Mouse (Mus musculus) intestine, postnatal 0 days (tissue): ENCODE measurements at regions not wholly inside any gene's neighbourhood (a gene's known extent, or its start where the extent isn't known, plus 50 kb on each side); places are given as distances from the start of the nearest gene placed in this dataset.
"Not testable (repeated sequence)": the region's sequence is repeated elsewhere in the genome, so short reads cannot be mapped to it uniquely, and the experiment has no call there.

Experiments
- ATAC-seq: fragments of 200-750 bp; cut with Nextera tagmentation; 2 replicates; pipeline ENCODE4 v1.8.0; 2017; ENCODE audit warnings: mild to moderate bottlenecking, moderate TSS enrichment, moderate library complexity
- H3K27ac ChIP-seq: fragments of 300-500 bp; sonication (generic); 2 replicates; pipeline ENCODE4 v1.5.1; 2014; ENCODE audit warnings: mild to moderate bottlenecking, low read depth, low read length, moderate library complexity
- H3K27me3 ChIP-seq: fragments of 300-500 bp; sonication (generic); replicated peaks from 2 replicates; pipeline ENCODE4 v1.6.1; 2014; ENCODE audit warnings: low read length, mixed read lengths; ENCODE audit not compliant: control insufficient read depth, insufficient read depth
- H3K36me3 ChIP-seq: fragments of 300-500 bp; sonication (generic); 2 replicates; pipeline ENCODE4 v1.6.1; 2014; ENCODE audit warnings: mild to moderate bottlenecking, moderate library complexity; ENCODE audit not compliant: control insufficient read depth, insufficient read depth
- H3K4me1 ChIP-seq: fragments of 300-500 bp; sonication (generic); replicated peaks from 2 replicates; pipeline ENCODE4 v1.6.1; 2014; ENCODE audit warnings: antibody characterized with exemption, low read length, mixed read lengths; ENCODE audit not compliant: control insufficient read depth, insufficient read depth
- H3K4me2 ChIP-seq: fragments of 300-500 bp; sonication (generic); replicated peaks from 2 replicates; pipeline ENCODE4 v1.6.1; 2014; ENCODE audit warnings: low read depth, mild to moderate bottlenecking, moderate library complexity
- H3K4me3 ChIP-seq: fragments of 300-500 bp; sonication (generic); 2 replicates; pipeline ENCODE4 v1.5.1; 2014; ENCODE audit warnings: low read depth, low read length
- H3K9ac ChIP-seq: fragments of 300-500 bp; sonication (generic); 2 replicates; pipeline ENCODE4 v1.6.1; 2014; ENCODE audit warnings: mild to moderate bottlenecking, low read depth, low read length
- H3K9me3 ChIP-seq: fragments of 300-500 bp; sonication (generic); 2 replicates; pipeline ENCODE4 v1.6.1; 2016; ENCODE audit warnings: mixed run types; ENCODE audit not compliant: control insufficient read depth
- CTCF ChIP-seq: sonication (generic); IDR thresholded peaks from 2 replicates; pipeline ENCODE4 v1.5.1; 2016; ENCODE audit warnings: low read depth, mild to moderate bottlenecking, control low read depth, antibody characterized with exemption, moderate library complexity
- WGBS: fragments of 180-500 bp; shearing (Covaris S2); extraction: QIAGEN DNeasy Blood & Tissue Kit; methylation state at CpG from one replicate; pipeline ENCODE4 v1.1.7; 2014; 5-methylcytosine and 5-hydroxymethylcytosine counted together

GRCm38 (mm10) chr6:5594011-5594410 lies 97.9 kb upstream of the Pdk4 start:
- Histone ChIP-seq H3K27ac (no peak overlapping the region), H3K4me1 (no peaks in the 10 kb centered on the region), H3K36me3 (no peaks in the 10 kb centered on the region), H3K9me3 (no peaks in the 10 kb centered on the region), H3K4me2 (no peak overlapping the region), H3K27me3 (no peaks in the 10 kb centered on the region), H3K4me3 (no peak overlapping the region), H3K9ac (no peak overlapping the region)
- no peak for ATAC-seq
- WGBS, result 55% methylated on average over 6 of the region's 6 CpGs
- peak; percentile 26; the same call in 1 of the 2 replicates for TF ChIP-seq CTCF

- peak; percentile 81 for ATAC-seq
- WGBS, result 5% methylated on average over 10 of the region's 10 CpGs
- no peaks in the 10 kb centered on the region for H3K4me1 ChIP-seq
- H3K27ac ChIP-seq, result no peak overlapping the region
- no peaks in the 10 kb centered on the region for H3K36me3 ChIP-seq
- H3K4me2 ChIP-seq, result no peak overlapping the region
- peak; percentile 99 for TF ChIP-seq CTCF
- H3K9me3 ChIP-seq, result no peaks in the 10 kb centered on the region
- no peak overlapping the region for H3K9ac ChIP-seq
- H3K27me3 ChIP-seq, result no peaks in the 10 kb centered on the region
- no peak overlapping the region for H3K4me3 ChIP-seq
These were observed 93.5 kb upstream of the Pdk4 start for GRCm38 (mm10) chr6:5589635-5590034.

GRCm38 (mm10) chr6:5582923-5583525 lies 86.9 kb upstream of the Pdk4 start:
- Histone ChIP-seq H3K4me1 (no peaks in the 10 kb centered on the region), H3K4me3 (no peak overlapping the region), H3K27me3 (no peaks in the 10 kb centered on the region), H3K9ac (no peak overlapping the region), H3K4me2 (no peak overlapping the region), H3K9me3 (no peaks in the 10 kb centered on the region), H3K27ac (no peak overlapping the region), H3K36me3 (no peaks in the 10 kb centered on the region)
- ATAC-seq, result no peak
- TF ChIP-seq CTCF, result no peak
- 80% methylated on average over 2 of the region's 2 CpGs for WGBS

- not testable (repeated sequence) for H3K4me2 ChIP-seq, H3K9ac ChIP-seq, H3K27me3 ChIP-seq, H3K4me3 ChIP-seq, H3K27ac ChIP-seq, H3K9me3 ChIP-seq, H3K4me1 ChIP-seq, ATAC-seq, H3K36me3 ChIP-seq
- WGBS, result 89% methylated on average over 2 of the region's 2 CpGs
These were observed 80.8 kb upstream of the Pdk4 start for GRCm38 (mm10) chr6:5576891-5577290.

GRCm38 (mm10) chr6:5566582-5566981 lies 70.5 kb upstream of the Pdk4 start:
- Histone ChIP-seq H3K9ac (no peak overlapping the region), H3K4me3 (no peak overlapping the region), H3K36me3 (no peaks in the 10 kb centered on the region), H3K27me3 (no peaks in the 10 kb centered on the region), H3K27ac (no peak overlapping the region; the same call in 1 of the 2 replicates), H3K4me1 (no peaks in the 10 kb centered on the region), H3K9me3 (no peaks in the 10 kb centered on the region), H3K4me2 (0 out of 2 replicates have a peak overlapping the region, but pooled peaks have one; percentile 25)
- 34% methylated on average over 5 of the region's 5 CpGs for WGBS
- ATAC-seq, result peak; percentile 91
- no peak for TF ChIP-seq CTCF

DNA sequence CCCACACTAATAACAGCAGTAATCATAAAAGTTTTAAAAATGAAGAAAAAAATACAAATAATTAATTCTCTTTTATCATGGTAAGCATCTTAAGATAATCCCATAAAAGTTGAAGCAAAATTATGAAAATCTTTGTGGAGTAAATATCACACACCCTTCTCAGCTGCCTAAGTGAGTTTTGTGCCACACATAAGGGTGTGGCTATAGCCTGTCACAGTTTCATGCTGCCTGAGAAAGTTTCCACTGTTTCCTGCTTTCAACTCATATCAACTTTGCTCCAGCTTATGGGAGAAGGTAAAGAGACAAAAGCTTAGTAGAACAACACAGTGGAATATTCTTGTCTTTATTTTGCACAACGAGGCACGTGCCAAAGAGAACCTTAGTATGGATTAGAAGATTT lies 68.9 kb upstream of the Pdk4 start:
- H3K9me3 ChIP-seq, result no peaks in the 10 kb centered on the region
- 80% methylated on average over 2 of the region's 2 CpGs for WGBS
- H3K4me2 ChIP-seq, result no peak overlapping the region
- H3K36me3 ChIP-seq, result no peaks in the 10 kb centered on the region
- ATAC-seq, result no peak
- no peak overlapping the region for H3K27ac ChIP-seq
- H3K4me1 ChIP-seq, result no peaks in the 10 kb centered on the region
- H3K4me3 ChIP-seq, result no peak overlapping the region
- no peaks in the 10 kb centered on the region for H3K27me3 ChIP-seq
- H3K9ac ChIP-seq, result no peak overlapping the region
- no peak for TF ChIP-seq CTCF
